Mouse (Mus musculus): ENCODE data around the gene Actg2. TPM values are rescaled to one million over a fixed set of nuclear protein-coding genes. Genes with fewer than 3 reads are reported as not detected.
"Not testable (repeated sequence)": the region's sequence is repeated elsewhere in the genome, so short reads cannot be mapped to it uniquely, and the experiment has no call there.

Actg2 gene
- 1.6 and 2.0 TPM in 2 replicates for total RNA-seq (2014; rRNA removed)
- 1.6 and 1.8 TPM in 2 replicates for polyA plus RNA-seq (2015; fragmentation: Nextera tagmentation; extraction: Ambion mirVana)

DNA sequence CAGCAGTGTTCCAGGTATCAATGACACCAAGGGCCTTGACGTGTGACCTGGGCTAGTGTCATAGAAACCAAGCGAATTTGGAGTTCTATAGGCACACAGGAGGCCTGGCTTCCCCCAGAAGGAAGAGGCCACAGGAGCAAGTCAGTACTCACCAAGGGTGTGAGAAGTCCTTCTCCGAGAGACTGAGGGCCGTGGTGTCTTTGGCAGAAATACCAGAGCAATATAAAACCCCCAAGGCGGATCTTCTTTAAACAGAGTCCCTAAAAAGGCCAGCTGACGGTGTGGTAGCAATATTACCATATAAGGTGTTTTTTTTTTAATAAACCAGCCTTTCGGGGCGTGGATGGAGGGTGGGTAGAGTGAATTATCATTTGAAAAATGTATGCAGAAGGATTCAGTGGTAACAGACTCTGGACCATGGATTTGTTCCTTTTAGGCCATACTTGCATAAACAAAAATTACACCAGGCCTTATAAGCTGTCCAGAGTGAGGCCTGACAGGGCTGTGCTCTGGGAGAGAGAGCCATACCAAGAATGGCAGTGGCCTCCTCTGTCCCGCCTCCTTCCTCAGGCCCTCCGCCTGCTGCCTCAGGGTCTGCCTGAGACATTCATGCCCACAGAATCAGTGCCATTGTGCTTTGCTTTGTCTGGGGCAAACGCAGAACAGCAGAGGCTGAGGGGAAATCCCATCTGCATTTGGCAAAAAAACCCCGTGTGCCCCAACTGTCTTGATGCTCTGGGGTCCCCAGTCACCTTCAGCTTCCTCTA is at the start of gene Actg2:
Actg2 (minus strand) TSS at position 238 of the 767 bp plus-strand sequence.
- WGBS: 60% methylated on average over 12 of the region's 12 CpGs
- Histone ChIP-seq H3K27me3 (ENCODE audit: insufficient read depth, low read length) (no peaks in the 10 kb centered on the region), H3K36me3 (ENCODE audit: insufficient read depth, low read length) (no peaks in the 10 kb centered on the region), H3K27ac (ENCODE audit: low read depth, low read length) (no peak within 1 kb of the TSS), H3K4me3 (ENCODE audit: low read depth, low read length) (no peak within 1 kb of the TSS), H3K9me3 (ENCODE audit: low read length) (no peaks in the 10 kb centered on the region), H3K4me1 (ENCODE audit: insufficient read depth, low read length) (no peaks in the 10 kb centered on the region), H3K4me2 (ENCODE audit: low read depth, low read length, poor library complexity, severe bottlenecking) (no peak within 1 kb of the TSS), H3K9ac (replicated peaks; ENCODE audit: low read length, poor library complexity, severe bottlenecking) (no peak within 1 kb of the TSS)
- DNase-seq (ENCODE audit: low spot score) (no peak), ATAC-seq (ENCODE audit: low FRiP score) (no peak)
- no peak for TF ChIP-seq CTCF (IDR thresholded peaks at IDR 0.05)

DNA sequence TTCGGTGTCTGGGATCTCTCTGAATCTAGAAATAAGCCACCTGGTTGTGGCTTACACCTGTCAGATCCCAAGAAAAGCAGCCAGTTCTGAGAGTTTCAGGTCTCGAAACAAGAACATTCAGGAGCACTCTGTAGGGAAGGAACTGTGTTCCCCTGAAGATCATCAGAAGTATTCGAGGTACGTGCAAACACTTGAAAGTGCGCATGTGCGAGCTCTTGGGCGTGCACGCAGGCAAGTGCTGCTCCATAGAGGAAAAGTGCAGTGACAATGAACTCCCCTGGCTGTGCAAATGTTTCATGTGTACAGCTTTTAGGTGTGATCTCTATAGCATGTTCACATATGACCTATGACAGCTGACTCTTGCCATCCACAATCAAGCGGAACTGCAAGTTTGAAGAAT is 49.3 kb upstream of the Actg2 start:
- not testable (repeated sequence) for H3K27ac ChIP-seq (ENCODE audit: low read depth, low read length); H3K4me1 ChIP-seq (ENCODE audit: insufficient read depth, low read length); ATAC-seq (ENCODE audit: low FRiP score); DNase-seq (ENCODE audit: low spot score); H3K9ac ChIP-seq (replicated peaks; ENCODE audit: low read length, poor library complexity, severe bottlenecking); H3K36me3 ChIP-seq (ENCODE audit: insufficient read depth, low read length); H3K9me3 ChIP-seq (ENCODE audit: low read length); H3K4me2 ChIP-seq (ENCODE audit: low read depth, low read length, poor library complexity, severe bottlenecking); H3K27me3 ChIP-seq (ENCODE audit: insufficient read depth, low read length); H3K4me3 ChIP-seq (ENCODE audit: low read depth, low read length)
- WGBS: 90% methylated on average over 9 of the region's 9 CpGs

DNA sequence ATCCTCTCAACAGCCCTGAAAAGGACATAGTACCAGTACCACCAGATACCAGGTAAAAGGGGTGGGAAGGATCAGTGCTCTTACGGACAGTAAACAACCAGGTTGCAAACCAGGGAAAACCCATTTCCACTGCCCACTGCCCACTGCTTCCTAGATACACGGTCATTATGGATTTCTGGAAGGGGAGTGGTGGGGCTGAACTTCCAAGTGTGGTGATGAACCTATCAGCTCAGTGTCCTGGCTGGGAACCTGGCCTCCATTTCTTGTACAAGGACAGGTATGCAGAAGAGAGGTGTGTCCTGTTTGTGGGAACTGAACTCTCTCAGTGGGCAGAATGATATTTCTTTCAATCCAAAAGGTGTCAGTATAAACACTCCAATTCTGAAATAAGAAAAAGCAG is 47.5 kb upstream of the Actg2 start:
- H3K9ac ChIP-seq (replicated peaks; ENCODE audit: low read length, poor library complexity, severe bottlenecking): no peak overlapping the region
- ATAC-seq (ENCODE audit: low FRiP score) (no peak), DNase-seq (ENCODE audit: low spot score) (no peak)
- no peak overlapping the region for H3K27ac ChIP-seq (ENCODE audit: low read depth, low read length)
- H3K36me3 ChIP-seq (ENCODE audit: insufficient read depth, low read length): no peaks in the 10 kb centered on the region
- H3K4me1 ChIP-seq (ENCODE audit: insufficient read depth, low read length): no peaks in the 10 kb centered on the region
- no peaks in the 10 kb centered on the region for H3K9me3 ChIP-seq (ENCODE audit: low read length)
- no peak for TF ChIP-seq CTCF (IDR thresholded peaks at IDR 0.05)
- H3K4me2 ChIP-seq (ENCODE audit: low read depth, low read length, poor library complexity, severe bottlenecking): no peak overlapping the region
- H3K27me3 ChIP-seq (ENCODE audit: insufficient read depth, low read length): no peaks in the 10 kb centered on the region
- no peak overlapping the region for H3K4me3 ChIP-seq (ENCODE audit: low read depth, low read length)
- WGBS: 76% methylated on average over 2 of the region's 2 CpGs

DNA sequence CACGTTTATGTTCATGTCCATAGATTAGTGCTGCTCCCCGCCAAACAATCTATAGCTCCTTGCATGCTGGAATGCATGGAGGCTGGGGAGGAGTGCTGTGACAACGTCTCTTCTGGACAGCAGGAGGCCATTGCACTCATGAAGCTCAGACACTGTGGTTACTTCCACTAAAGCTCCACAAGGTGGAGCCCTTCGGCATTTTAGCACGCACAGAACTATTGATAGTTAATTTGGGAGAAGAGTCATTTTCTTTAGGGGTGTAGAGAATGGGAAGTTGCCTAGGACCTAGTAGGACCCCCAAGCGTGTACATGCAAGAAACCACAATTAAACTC is 46.8 kb upstream of the Actg2 start:
- 2% methylated on average over 6 of the region's 6 CpGs for WGBS
- Histone ChIP-seq H3K27ac (ENCODE audit: low read depth, low read length) (no peak overlapping the region), H3K27me3 (ENCODE audit: insufficient read depth, low read length) (no peaks in the 10 kb centered on the region), H3K4me3 (ENCODE audit: low read depth, low read length) (no peak overlapping the region), H3K36me3 (ENCODE audit: insufficient read depth, low read length) (no peaks in the 10 kb centered on the region), H3K9me3 (ENCODE audit: low read length) (no peaks in the 10 kb centered on the region), H3K9ac (replicated peaks; ENCODE audit: low read length, poor library complexity, severe bottlenecking) (no peak overlapping the region), H3K4me1 (ENCODE audit: insufficient read depth, low read length) (no peaks in the 10 kb centered on the region), H3K4me2 (ENCODE audit: low read depth, low read length, poor library complexity, severe bottlenecking) (no peak overlapping the region)
- peak; percentile 69; the same call in 1 of the 2 replicates for ATAC-seq (ENCODE audit: low FRiP score)
- peak; percentile 91 for DNase-seq (ENCODE audit: low spot score)
- peak; percentile 91 for TF ChIP-seq CTCF (IDR thresholded peaks at IDR 0.05)

DNA sequence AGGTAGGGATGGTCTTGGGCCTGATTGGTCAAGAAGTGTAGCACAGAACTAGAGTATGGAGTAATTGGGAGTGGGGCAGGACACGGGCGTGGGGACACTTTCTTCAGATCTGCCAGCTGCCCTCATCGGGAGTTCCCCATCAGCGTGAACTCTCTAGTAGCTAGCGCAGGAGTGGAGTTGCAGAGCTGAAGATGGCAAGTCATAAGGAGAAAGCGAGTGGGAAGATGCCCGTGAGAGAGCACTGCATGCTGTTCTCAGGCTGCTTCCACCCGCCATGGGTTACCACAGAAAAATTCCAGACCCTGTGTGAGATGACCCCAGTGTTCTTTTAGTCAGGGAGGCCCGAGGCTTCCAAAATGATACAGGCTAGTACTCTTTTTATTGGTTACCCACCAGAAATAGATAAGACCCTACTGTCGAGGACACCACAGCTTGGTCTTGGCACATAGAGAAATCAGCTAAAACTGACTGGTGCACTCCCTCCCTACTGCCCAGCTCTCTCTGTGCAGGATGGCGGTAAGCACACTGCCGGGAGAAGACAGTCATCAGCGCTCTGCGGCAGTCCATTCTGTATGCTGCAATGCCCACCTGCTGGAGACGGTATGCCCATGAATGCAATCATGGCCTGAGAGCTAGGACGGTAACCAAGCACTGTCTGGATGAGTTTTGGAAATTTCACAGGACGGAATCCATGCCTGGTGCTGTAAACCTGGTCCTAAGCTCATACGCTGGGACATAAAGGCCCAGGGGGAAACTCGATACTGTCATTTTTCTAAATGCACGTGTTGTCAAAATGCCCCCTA is 46.3 kb upstream of the Actg2 start:
- H3K4me3 ChIP-seq (ENCODE audit: low read depth, low read length): no peak overlapping the region
- H3K27ac ChIP-seq (ENCODE audit: low read depth, low read length): no peak overlapping the region
- no peaks in the 10 kb centered on the region for H3K9me3 ChIP-seq (ENCODE audit: low read length)
- H3K4me1 ChIP-seq (ENCODE audit: insufficient read depth, low read length): no peaks in the 10 kb centered on the region
- no peak for DNase-seq (ENCODE audit: low spot score)
- H3K4me2 ChIP-seq (ENCODE audit: low read depth, low read length, poor library complexity, severe bottlenecking): no peak overlapping the region
- H3K9ac ChIP-seq (replicated peaks; ENCODE audit: low read length, poor library complexity, severe bottlenecking): no peak overlapping the region; the same call in 1 of the 2 replicates
- 43% methylated on average over 20 of the region's 20 CpGs for WGBS
- no peaks in the 10 kb centered on the region for H3K36me3 ChIP-seq (ENCODE audit: insufficient read depth, low read length)
- no peaks in the 10 kb centered on the region for H3K27me3 ChIP-seq (ENCODE audit: insufficient read depth, low read length)
- TF ChIP-seq CTCF (IDR thresholded peaks at IDR 0.05): no peak
- peak; percentile 49; the same call in 1 of the 2 replicates for ATAC-seq (ENCODE audit: low FRiP score)

DNA sequence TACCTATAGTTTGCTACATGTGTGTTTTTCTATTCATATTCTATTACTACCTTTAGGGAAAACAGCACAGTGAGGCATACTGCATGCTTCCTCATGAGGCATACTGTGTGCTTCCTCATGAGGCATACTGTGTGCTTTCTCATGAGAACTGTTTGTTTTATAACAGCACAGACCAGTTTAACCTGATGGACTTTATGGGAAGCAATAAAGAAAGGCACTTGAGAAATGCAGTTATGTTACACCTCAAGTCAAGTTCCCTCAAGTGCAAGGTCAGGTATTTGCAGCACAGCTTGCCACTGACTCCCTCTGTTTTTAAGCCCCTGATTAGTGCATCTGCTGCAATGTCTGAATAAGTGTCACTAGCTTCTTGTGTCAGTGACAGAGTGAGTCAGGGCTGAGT is 41.5 kb upstream of the Actg2 start:
- Histone ChIP-seq H3K27me3 (ENCODE audit: insufficient read depth, low read length) (peaks cover 6% of the 10 kb centered on the region; the same call in 1 of the 2 replicates), H3K4me1 (ENCODE audit: insufficient read depth, low read length) (no peaks in the 10 kb centered on the region), H3K4me3 (ENCODE audit: low read depth, low read length) (no peak overlapping the region), H3K27ac (ENCODE audit: low read depth, low read length) (no peak overlapping the region), H3K4me2 (ENCODE audit: low read depth, low read length, poor library complexity, severe bottlenecking) (no peak overlapping the region), H3K9ac (replicated peaks; ENCODE audit: low read length, poor library complexity, severe bottlenecking) (no peak overlapping the region), H3K36me3 (ENCODE audit: insufficient read depth, low read length) (no peaks in the 10 kb centered on the region), H3K9me3 (ENCODE audit: low read length) (no peaks in the 10 kb centered on the region)
- TF ChIP-seq CTCF (IDR thresholded peaks at IDR 0.05): no peak
- DNase-seq (ENCODE audit: low spot score): no peak
- ATAC-seq (ENCODE audit: low FRiP score): no peak

Measured in midbrain, postnatal 0 days (tissue).